Mouse (Mus musculus) c-Kit-negative CD71-positive TER-119-positive erythroid progenitor cells, embryonic 14.5 days (primary cell): ENCODE measurements around the gene Fbxl17.
A peak's percentile ranks its signal among the peaks of the same experiment; 100 is the strongest.

Experiments
- DNase-seq: peaks from one replicate; pipeline ENCODE4 v3.0.0-alpha.2; 2013; ENCODE audit warnings: low read depth, low spot score

Gene Fbxl17

DNA sequence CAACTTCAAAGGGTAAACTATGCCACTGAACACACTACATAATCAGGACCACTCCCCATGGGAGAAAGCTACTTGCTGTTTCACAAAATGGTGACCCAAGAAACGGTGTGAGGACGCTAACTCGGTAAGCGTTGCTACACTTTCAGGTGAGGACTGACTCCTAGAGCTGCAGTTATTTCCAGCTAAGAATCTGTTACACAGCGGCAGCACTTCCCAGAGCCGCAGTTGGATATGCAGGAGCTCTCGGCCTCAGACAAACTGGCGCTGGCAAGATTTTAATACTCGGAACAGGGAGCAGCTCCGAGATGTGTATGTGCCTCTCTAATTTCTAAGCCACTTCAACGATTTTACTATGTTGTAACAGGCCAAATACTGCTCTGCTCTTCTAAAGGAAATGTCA is 157.4 kb downstream of the Fbxl17 start:
- DNase-seq: no peak

GRCm38 (mm10) chr17:63341203-63341602 is 158.6 kb downstream of the Fbxl17 start:
- no peak for DNase-seq

DNA sequence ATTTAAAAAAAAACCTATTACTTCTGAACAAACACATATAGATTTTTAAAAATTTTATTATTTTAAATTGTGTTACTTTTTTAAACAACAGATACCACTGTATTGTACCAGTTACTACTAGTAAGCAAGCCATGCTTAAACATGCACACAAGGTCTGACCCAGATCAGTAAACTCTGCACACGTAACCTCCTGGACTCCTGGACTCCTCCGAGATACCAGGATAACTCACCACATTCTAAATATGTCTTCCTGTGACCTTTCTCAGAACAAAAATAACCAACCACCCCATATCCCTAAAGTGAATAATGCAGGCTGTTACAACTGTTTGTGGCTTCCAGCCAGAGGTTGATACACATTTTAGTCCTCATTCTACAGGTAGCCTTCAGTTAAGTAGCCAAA is 170.9 kb downstream of the Fbxl17 start:
- DNase-seq: no peak

- DNase-seq: no peak
Observed at GRCm38 (mm10) chr17:63326227-63326626, 173.6 kb downstream of the Fbxl17 start.

GRCm38 (mm10) chr17:63324672-63325071 is 175.1 kb downstream of the Fbxl17 start:
- no peak for DNase-seq

GRCm38 (mm10) chr17:63324039-63324438 is 175.8 kb downstream of the Fbxl17 start:
- DNase-seq: peak; percentile 82

GRCm38 (mm10) chr17:63322846-63323245 is 177.0 kb downstream of the Fbxl17 start:
- no peak for DNase-seq

DNA sequence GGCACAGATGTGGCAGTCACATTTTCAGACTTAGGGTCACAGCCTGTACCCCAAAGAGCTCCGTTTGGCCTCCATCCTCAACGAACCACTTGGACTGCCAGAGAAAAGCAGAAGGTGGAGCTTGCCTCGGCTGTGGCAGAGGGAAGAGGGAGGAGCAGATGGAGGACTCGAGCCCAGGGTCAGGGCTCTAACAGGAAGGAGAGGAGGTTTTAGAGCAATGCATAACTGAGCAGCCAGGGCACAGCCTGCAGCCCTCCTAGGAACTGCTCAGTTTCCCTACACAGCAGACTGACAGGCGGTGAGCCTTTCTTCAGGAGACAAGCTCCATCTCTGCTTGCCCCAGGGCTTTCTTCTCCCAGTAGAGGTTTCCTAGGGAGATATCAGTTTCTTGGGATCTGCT is 178.5 kb downstream of the Fbxl17 start:
- DNase-seq: no peak

GRCm38 (mm10) chr17:63317518-63317917 is 182.3 kb downstream of the Fbxl17 start:
- no peak for DNase-seq

GRCm38 (mm10) chr17:63315646-63316480 is 184.0 kb downstream of the Fbxl17 start:
- DNase-seq: no peak

DNA sequence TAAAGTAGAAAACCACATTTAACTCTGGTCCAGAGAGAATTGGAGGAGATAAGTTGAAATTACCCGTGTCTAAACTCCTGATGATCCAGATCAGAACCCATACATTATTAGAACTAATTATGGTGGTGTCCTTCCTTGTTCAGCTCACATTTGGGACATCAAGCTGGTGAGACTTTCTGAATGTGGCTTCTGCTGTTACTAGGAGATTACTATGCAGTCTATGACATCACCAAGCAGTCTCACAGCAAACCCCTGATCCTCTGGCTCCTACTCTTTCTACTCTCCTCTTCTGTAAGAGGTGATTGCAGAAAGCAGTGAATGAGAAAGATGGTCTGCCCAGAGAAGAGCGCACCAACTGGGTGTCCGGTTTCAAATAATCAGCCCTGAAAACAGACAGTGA is 187.0 kb downstream of the Fbxl17 start:
- no peak for DNase-seq

GRCm38 (mm10) chr17:63312330-63312729 is 187.5 kb downstream of the Fbxl17 start:
- peak; percentile 80 for DNase-seq

GRCm38 (mm10) chr17:63311613-63312012 is 188.2 kb downstream of the Fbxl17 start:
- peak; percentile 41 for DNase-seq

- DNase-seq: no peak
Observed at GRCm38 (mm10) chr17:63310021-63310420, 189.8 kb downstream of the Fbxl17 start.

DNA sequence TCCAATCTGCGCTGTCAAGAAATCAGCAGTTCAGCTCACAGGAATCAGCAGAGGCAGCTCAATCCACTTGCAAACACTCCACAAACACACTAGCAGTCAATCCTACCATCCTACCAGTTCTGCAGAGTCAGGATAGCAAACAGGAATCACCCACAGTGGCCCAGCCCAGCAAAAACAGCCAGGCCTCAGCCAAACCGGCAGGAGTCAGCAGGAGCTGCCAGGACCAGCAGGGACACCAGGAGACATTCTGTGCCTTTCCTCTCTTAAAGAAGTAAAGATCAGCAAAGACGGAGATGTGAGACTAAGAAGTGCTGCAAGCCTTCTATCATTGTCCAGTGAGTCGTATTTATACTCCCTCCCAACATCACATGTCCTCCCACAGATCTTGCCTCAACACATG is 196.0 kb downstream of the Fbxl17 start:
- no peak for DNase-seq

GRCm38 (mm10) chr17:63301822-63302393 is 197.9 kb downstream of the Fbxl17 start:
- DNase-seq: no peak

GRCm38 (mm10) chr17:63295471-63295870 is 204.3 kb downstream of the Fbxl17 start:
- no peak for DNase-seq

- no peak for DNase-seq
Observed at GRCm38 (mm10) chr17:63294961-63295360, 204.9 kb downstream of the Fbxl17 start.

- DNase-seq: no peak
Observed at GRCm38 (mm10) chr17:63293979-63294378, 205.8 kb downstream of the Fbxl17 start.

DNA sequence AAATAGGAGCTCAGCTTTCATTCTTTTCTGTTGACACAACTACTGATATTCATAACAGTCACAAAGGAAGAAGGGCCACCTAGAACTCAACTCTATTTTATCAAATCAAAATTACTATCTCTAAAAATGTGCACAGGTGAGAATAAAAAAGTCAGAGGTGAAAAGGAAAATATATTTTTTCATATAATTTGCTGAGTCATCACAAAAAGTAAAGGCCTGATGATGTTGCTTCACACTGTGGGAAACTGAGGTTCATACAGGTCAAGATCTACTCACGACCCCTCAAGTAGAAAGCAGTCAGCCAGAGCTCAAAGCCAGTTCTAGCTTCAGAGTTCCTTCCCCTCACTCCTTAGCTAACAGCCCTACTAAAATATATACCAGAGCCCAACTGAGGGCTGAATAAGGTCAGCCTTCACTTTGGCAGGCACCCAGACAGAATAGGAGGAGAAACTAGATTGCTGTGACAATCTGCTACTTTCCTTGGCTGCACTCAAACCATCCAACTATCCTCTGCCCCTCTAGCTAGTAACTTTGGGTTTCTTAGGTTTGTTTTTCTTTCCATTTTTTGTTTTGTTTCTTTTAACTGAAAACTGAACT is 210.4 kb downstream of the Fbxl17 start:
- no peak for DNase-seq

- DNase-seq: no peak
Observed at GRCm38 (mm10) chr17:63288850-63289249, 211.0 kb downstream of the Fbxl17 start.

DNA sequence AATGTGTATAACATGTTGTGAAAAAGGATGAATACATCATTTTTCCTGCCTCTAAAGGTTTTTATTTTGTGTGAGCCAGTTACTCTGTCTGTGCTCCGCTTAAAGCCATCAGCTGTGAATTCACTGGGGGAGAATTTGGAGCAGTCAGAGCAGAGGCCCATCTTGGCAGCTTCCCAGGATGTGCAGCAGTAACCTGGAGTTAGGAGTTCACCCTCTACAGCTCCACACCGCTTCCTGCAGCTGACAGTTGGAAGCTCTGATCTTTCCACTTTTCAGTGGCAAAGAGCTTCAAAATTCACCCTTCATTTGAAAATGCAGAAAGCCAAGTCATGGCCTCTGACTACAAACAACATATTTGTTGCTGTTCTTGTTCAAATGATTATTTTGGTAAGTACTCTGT is 212.4 kb downstream of the Fbxl17 start:
- DNase-seq: no peak
